Mouse (Mus musculus) frontal cortex, postnatal 14 days (tissue): ENCODE data around the gene Hmg20a.

Source experiments
- DNase-seq, 2 experiments: peaks; one replicate each; pipeline ENCODE4 v3.0.0; 2022; ENCODE audit warnings: low spot score in 2 of 2

Gene Hmg20a

DNA sequence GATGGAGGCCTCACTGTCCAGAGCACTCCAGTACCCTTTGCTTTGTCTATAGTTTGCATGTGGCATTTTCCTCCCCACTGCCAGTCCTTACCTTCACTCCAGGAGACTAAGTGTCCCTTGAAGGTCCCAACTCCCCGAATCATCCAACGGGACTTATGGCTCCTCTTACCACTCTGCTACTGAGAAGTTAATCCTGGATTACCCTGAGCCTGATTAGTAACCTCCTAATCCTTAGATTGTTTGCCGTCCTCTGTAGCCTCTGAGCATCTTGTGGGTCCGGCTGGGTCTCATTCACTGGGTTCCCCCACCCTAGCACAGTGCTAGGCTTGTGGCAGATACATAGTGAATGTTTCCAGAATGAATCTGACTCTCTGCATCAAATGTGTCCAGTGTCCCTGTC, 109.5 kb downstream of the Hmg20a start:
- DNase-seq = no peak

DNA sequence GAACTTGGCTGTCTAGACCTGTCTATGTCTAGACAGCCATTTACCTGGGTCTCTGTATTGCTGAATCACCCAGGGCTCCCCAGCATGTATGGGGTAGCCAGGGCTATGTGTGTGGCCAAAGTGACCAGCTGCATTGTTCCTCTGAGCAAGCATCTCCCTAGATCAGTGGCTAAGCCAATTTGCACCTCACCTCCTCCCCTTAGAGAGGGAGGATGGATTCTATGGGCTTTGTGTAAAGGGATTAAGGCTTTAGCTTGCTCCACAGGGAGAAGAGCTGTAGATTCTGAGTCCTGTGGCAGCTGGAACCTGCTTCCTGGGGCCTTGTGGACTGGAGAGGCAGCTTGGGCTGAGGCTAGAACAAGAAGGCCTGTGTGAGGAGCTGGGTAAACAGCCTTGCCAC, 113.6 kb downstream of the Hmg20a start:
- no peak for DNase-seq

DNA sequence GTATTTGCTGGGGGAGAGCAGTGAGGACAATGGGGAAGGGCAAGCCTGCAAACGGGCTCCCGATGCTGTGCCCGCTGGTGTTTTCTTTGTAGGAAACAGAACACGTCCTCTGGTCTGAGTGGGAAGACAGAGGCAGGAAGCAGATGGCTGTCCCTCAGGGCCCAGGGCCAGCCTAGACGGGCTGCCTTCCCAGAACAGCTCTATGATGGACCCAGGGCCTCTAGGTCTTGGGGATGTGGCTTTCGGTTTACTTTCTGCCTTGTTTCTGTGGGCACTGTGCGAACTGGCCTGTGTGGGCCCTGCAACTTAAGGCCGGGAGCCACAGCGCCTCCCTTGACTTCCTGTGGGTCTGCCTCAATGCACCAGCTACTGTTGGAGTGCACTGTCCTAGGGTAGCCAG, 115.5 kb downstream of the Hmg20a start:
- no peak for DNase-seq

GRCm38 (mm10) chr9:56534727-56535126, 116.3 kb downstream of the Hmg20a start:
- no peak for DNase-seq

GRCm38 (mm10) chr9:56535361-56535760, 117.0 kb downstream of the Hmg20a start:
- DNase-seq = no peak

- no peak for DNase-seq
These were observed 121.6 kb downstream of the Hmg20a start for GRCm38 (mm10) chr9:56540051-56540450.

DNA sequence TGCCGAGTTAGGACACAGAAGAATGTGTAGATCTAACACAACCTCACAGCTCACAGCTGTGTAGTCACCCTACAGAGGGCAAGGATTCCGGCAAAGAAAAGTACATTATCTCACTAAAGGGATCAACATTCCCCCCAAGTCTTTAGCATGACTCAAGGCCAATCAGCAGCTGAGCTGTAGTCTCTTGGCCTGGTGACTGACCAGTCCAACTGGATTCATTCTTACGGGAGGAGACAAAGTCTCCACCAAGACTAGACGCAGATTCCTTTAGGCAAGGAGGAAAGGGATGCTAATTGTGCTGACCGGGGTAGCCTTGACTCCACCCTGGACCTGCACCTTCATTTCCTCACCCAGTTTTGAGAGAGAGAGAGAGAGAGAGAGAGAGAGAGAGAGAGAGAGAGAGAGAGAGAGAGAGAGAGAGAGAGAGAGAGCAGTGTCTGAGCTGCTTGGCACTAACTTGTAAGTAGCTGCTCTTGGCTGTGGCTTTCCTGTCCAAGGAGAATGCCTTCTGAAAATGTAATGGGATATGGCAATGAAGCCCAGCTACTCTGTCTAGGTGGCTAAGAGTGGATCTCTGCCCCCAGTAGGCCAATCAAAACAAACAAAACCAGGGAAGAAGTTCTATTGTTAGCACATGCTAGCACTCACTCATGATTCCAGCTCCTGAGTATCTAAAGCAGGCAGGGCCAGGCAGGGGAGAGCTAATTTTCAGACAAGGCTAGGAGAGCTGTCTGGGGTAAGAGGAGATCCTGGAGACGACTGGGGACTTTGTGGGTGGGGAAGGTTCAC, 126.5 kb downstream of the Hmg20a start:
- DNase-seq = no peak
